Mouse (Mus musculus): ENCODE data around the gene Faap20. TPM values are rescaled to one million over a fixed set of nuclear protein-coding genes. Genes with fewer than 3 reads are reported as not detected.

Gene Faap20
- polyA plus RNA-seq, 1 experiment from 2014 or later: 65.8 TPM

- Histone ChIP-seq H3K27me3 (replicated peaks) (no peaks in the 10 kb centered on the region), H3K9me3 (no peaks in the 10 kb centered on the region), H3K9ac (no peak overlapping the region), H3K4me2 (no peak overlapping the region), H3K4me1 (peaks cover 5% of the 10 kb centered on the region; the same call in 1 of the 2 replicates), H3K36me3 (no peaks in the 10 kb centered on the region), H3K27ac (no peak overlapping the region), H3K4me3 (replicated peaks) (no peak overlapping the region)
- no peak for ATAC-seq (ENCODE audit: insufficient read depth, low FRiP score, low read depth)
- 82% methylated on average over 3 of the region's 3 CpGs for WGBS
Measured at GRCm38 (mm10) chr4:155264521-155265321, 15.1 kb downstream of the Faap20 start.

GRCm38 (mm10) chr4:155267047-155267543, 17.5 kb downstream of the Faap20 start:
- peak overlapping the region; percentile 55 for H3K27ac ChIP-seq
- no peaks in the 10 kb centered on the region for H3K27me3 ChIP-seq (replicated peaks)
- no peak overlapping the region for H3K4me3 ChIP-seq (replicated peaks)
- H3K9ac ChIP-seq: no peak overlapping the region
- H3K9me3 ChIP-seq: no peaks in the 10 kb centered on the region
- ATAC-seq (ENCODE audit: insufficient read depth, low FRiP score, low read depth): no peak
- H3K36me3 ChIP-seq: no peaks in the 10 kb centered on the region
- H3K4me1 ChIP-seq: peaks cover 5% of the 10 kb centered on the region; the same call in 1 of the 2 replicates
- WGBS: 52% methylated on average over 7 of the region's 7 CpGs
- no peak overlapping the region for H3K4me2 ChIP-seq

DNA sequence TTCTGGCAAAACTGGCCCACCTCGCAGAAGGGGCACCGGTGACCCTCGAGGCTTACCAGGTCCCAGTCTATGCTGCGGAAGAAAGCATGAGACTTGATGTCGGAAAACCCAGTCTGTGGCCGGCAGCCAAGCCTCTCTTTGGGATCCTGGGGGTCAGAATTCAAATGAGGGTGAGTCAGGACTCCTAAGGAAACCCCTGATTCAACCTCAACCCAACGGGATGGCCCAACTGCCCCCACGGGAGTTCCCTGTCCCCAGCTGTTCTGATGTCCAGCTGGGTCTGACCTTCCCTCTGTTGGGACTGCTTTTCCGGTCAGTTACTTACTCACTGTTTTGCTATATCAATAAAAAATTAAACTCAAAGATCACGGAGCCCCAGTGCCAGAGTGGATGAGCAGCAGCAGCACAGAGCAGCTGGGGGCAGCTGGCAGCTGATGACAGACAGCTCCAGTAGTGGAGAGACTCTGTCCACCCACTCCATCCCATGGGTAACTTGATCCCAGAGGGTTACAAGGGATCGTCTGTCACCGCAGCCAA, 18.1 kb downstream of the Faap20 start:
- Histone ChIP-seq H3K27ac (peak overlapping the region; percentile 55), H3K9ac (no peak overlapping the region), H3K4me3 (replicated peaks) (no peak overlapping the region), H3K9me3 (no peaks in the 10 kb centered on the region), H3K4me2 (no peak overlapping the region), H3K36me3 (no peaks in the 10 kb centered on the region), H3K27me3 (replicated peaks) (no peaks in the 10 kb centered on the region), H3K4me1 (peaks cover 5% of the 10 kb centered on the region; the same call in 1 of the 2 replicates)
- no peak for ATAC-seq (ENCODE audit: insufficient read depth, low FRiP score, low read depth)
- WGBS: 45% methylated on average over 12 of the region's 12 CpGs

DNA sequence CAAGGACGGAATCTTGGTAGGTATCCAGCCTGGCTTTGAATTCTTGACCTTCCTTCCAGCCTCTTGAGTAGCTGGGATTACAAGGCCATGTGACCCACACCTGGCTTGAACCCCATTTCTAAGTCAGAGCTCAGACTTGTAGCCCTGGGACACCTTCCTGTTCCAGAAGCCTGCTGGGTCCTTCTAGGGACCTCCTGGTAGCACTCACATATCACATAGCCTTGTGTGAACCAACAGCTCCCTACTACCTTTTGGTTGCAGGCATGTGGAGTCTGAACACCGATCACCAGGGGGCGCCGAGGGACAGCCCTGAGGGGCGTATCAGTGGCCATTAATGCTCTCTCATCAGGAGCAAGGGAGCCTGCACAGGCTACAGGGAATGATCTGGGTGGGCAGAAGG, 18.8 kb downstream of the Faap20 start:
- Histone ChIP-seq H3K4me3 (replicated peaks) (no peak overlapping the region), H3K4me2 (no peak overlapping the region), H3K27me3 (replicated peaks) (no peaks in the 10 kb centered on the region), H3K27ac (peak overlapping the region; percentile 55; the same call in 1 of the 2 replicates), H3K36me3 (no peaks in the 10 kb centered on the region), H3K9ac (no peak overlapping the region), H3K4me1 (peaks cover 5% of the 10 kb centered on the region; the same call in 1 of the 2 replicates), H3K9me3 (no peaks in the 10 kb centered on the region)
- 22% methylated on average over 5 of the region's 5 CpGs for WGBS
- ATAC-seq (ENCODE audit: insufficient read depth, low FRiP score, low read depth): 0 out of 2 replicates have a peak, but pooled peaks have one; percentile 8

- H3K4me1 ChIP-seq: peaks cover 8% of the 10 kb centered on the region; the same call in 1 of the 2 replicates
- no peaks in the 10 kb centered on the region for H3K27me3 ChIP-seq (replicated peaks)
- H3K9ac ChIP-seq: no peak overlapping the region
- no peak overlapping the region for H3K4me3 ChIP-seq (replicated peaks)
- 0 out of 2 replicates have a peak, but pooled peaks have one; percentile 39 for ATAC-seq (ENCODE audit: insufficient read depth, low FRiP score, low read depth)
- 30% methylated on average over 5 of the region's 5 CpGs for WGBS
- no peak overlapping the region for H3K4me2 ChIP-seq
- H3K9me3 ChIP-seq: no peaks in the 10 kb centered on the region
- H3K27ac ChIP-seq: peak overlapping the region; percentile 23; the same call in 1 of the 2 replicates
- H3K36me3 ChIP-seq: no peaks in the 10 kb centered on the region
Measured at GRCm38 (mm10) chr4:155274451-155274850, 24.8 kb downstream of the Faap20 start.

DNA sequence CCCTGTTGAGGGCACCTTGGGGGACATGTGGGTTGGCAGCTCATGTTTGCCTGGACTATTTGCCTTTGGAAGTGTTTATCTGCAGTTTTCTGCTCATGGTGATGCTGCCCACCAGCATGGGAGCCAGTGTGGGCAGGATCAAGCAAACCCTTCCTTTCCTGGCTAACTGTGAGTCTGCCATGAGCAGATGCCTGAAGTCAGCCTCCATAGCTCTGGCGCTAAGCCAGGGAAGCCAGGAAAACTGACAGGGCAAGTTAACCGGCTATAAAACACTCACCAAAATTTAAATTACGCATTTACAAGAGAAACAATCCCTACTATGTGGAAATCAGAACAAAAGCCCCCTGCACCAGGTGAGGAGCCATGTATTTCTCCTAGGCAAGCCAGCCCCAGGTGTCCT, 25.2 kb downstream of the Faap20 start:
- Histone ChIP-seq H3K36me3 (no peaks in the 10 kb centered on the region), H3K27me3 (replicated peaks) (no peaks in the 10 kb centered on the region), H3K4me3 (replicated peaks) (no peak overlapping the region), H3K4me2 (no peak overlapping the region), H3K9ac (no peak overlapping the region), H3K4me1 (peaks cover 8% of the 10 kb centered on the region; the same call in 1 of the 2 replicates), H3K27ac (peak overlapping the region; percentile 23; the same call in 1 of the 2 replicates), H3K9me3 (no peaks in the 10 kb centered on the region)
- 44% methylated on average over 3 of the region's 3 CpGs for WGBS
- ATAC-seq (ENCODE audit: insufficient read depth, low FRiP score, low read depth): no peak

DNA sequence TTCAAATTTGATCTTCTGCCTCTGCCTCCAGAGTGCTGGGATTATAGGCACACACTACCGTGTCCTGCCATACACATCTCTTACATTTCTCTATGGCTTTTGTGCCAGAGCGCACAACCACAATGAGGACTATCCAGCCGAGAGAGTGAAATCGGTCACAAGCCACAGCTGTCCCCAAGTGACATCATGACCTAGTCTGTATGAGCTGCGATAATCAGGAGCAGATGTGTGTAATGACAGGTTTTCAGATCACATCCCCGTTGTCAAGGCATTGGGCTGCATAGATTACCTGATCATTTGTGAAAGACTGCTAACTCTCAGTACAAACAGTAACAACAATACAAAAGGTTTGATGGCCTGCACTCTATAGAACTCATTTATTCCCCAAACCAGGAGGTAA, 28.4 kb downstream of the Faap20 start:
- H3K27ac ChIP-seq: no peak overlapping the region
- 85% methylated on average over 6 of the region's 6 CpGs for WGBS
- ATAC-seq (ENCODE audit: insufficient read depth, low FRiP score, low read depth): no peak

GRCm38 (mm10) chr4:155279054-155279453, 29.5 kb downstream of the Faap20 start:
- Histone ChIP-seq H3K27me3 (replicated peaks) (no peaks in the 10 kb centered on the region), H3K4me2 (no peak overlapping the region), H3K9me3 (no peaks in the 10 kb centered on the region), H3K9ac (no peak overlapping the region), H3K4me3 (replicated peaks) (no peak overlapping the region), H3K27ac (no peak overlapping the region), H3K36me3 (no peaks in the 10 kb centered on the region), H3K4me1 (peaks cover 41% of the 10 kb centered on the region)
- WGBS: 79% methylated on average over 8 of the region's 8 CpGs
- no peak for ATAC-seq (ENCODE audit: insufficient read depth, low FRiP score, low read depth)

More for the DNA sequence above, 28.4 kb downstream of the Faap20 start:
- Histone ChIP-seq H3K4me2 (no peak overlapping the region), H3K4me1 (peaks cover 31% of the 10 kb centered on the region), H3K9me3 (no peaks in the 10 kb centered on the region), H3K27me3 (replicated peaks) (no peaks in the 10 kb centered on the region), H3K9ac (no peak overlapping the region), H3K4me3 (replicated peaks) (no peak overlapping the region), H3K36me3 (no peaks in the 10 kb centered on the region)

DNA sequence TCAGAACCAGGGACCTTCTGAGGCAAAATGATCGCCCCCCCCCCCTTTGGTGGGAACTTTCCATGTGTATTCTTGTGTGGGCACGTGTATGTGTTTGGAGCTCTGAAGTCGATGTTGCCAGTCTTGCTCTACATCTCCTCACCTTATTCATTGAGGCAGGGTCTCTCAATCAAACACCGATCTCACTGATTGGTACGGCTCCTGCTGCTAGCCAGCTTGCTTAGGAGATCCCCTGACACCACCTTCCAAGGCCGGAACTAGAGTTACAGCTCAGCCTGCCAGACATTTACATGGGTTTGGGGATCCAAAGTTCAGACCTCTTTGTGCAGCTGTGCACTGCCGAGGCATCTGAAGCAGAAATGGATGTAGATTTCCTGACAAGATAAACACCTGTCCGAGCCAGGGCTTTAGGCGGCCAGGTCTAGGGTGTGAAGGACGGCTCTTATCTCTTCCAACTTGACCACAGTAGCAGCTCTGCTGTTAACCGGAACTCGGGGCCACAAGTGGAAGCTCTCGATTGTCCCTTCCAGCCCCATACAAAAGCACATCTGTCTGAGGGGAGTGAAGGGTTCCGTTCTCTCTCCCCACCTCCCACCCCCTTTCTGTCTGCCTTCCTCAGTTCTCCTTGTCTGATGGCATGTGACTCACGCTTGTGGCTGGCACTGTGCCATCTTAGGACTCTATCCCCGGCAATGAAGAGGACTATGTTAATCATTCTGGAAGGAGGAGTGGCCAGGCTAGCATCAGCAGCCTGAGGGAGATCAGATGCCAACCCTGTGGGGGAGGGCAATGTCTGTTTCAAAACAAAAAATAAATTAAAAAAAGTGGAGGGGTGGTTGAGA, 30.5 kb downstream of the Faap20 start:
- ATAC-seq (ENCODE audit: insufficient read depth, low FRiP score, low read depth): no peak; the same call in 1 of the 2 replicates
- Histone ChIP-seq H3K36me3 (no peaks in the 10 kb centered on the region), H3K4me2 (no peak overlapping the region), H3K27ac (no peak overlapping the region), H3K4me1 (peaks cover 32% of the 10 kb centered on the region), H3K27me3 (replicated peaks) (no peaks in the 10 kb centered on the region), H3K4me3 (replicated peaks) (no peak overlapping the region), H3K9ac (no peak overlapping the region), H3K9me3 (no peaks in the 10 kb centered on the region)
- WGBS: 49% methylated on average over 16 of the region's 16 CpGs

DNA sequence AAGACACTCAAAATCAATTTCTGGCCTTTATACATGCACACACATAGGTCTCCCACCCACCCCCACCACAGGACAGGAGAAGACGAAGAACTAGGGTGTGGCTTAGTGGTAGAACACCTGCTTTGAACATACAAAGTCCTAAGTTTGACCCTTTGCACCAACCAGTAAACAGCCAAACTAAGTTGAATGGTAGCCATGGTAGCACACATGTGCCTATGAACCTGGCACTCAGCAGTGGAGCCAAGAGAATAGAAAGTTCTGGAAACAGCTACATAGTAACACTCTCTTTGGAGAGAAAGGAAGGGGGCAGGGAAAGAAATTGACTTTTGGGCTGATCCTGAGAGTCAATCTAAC, 31.1 kb downstream of the Faap20 start:
- H3K9me3 ChIP-seq: no peaks in the 10 kb centered on the region
- ATAC-seq (ENCODE audit: insufficient read depth, low FRiP score, low read depth): no peak
- H3K9ac ChIP-seq: no peak overlapping the region
- no peaks in the 10 kb centered on the region for H3K36me3 ChIP-seq
- peaks cover 32% of the 10 kb centered on the region for H3K4me1 ChIP-seq
- no peaks in the 10 kb centered on the region for H3K27me3 ChIP-seq (replicated peaks)
- no peak overlapping the region for H3K27ac ChIP-seq
- no peak overlapping the region for H3K4me2 ChIP-seq
- WGBS: 56% methylated on average over 1 of the region's 1 CpGs
- no peak overlapping the region for H3K4me3 ChIP-seq (replicated peaks)

- WGBS: 70% methylated on average over 2 of the region's 2 CpGs
- H3K9me3 ChIP-seq: no peaks in the 10 kb centered on the region
- H3K4me2 ChIP-seq: no peak overlapping the region
- no peak overlapping the region for H3K9ac ChIP-seq
- no peaks in the 10 kb centered on the region for H3K27me3 ChIP-seq (replicated peaks)
- no peak for ATAC-seq (ENCODE audit: insufficient read depth, low FRiP score, low read depth)
- peaks cover 32% of the 10 kb centered on the region for H3K4me1 ChIP-seq
- H3K27ac ChIP-seq: no peak overlapping the region
- no peak overlapping the region for H3K4me3 ChIP-seq (replicated peaks)
- no peaks in the 10 kb centered on the region for H3K36me3 ChIP-seq
Measured at GRCm38 (mm10) chr4:155281227-155281626, 31.6 kb downstream of the Faap20 start.

Measured in stomach, embryonic 15.5 days (tissue).